Mouse (Mus musculus) hindbrain, embryonic 16.5 days (tissue): ENCODE measurements around the gene Gm28043. TPM values are rescaled to one million over a fixed set of nuclear protein-coding genes. Genes with fewer than 3 reads are reported as not detected.

Experiments used
- ATAC-seq: fragments of 200-750 bp; cut with Nextera tagmentation; 2 replicates; pipeline ENCODE4 v1.8.0; 2017; ENCODE audit warnings: moderate TSS enrichment, moderate library complexity
- H3K27ac ChIP-seq: fragments of 300-500 bp; sonication (generic); 2 replicates; pipeline ENCODE4 v1.5.1; 2014; ENCODE audit warnings: low read depth, mild to moderate bottlenecking, control low read depth, low read length, moderate library complexity
- H3K27me3 ChIP-seq: fragments of 300-500 bp; sonication (generic); replicated peaks from 2 replicates; pipeline ENCODE4 v1.6.1; 2014; ENCODE audit warnings: low read length; ENCODE audit not compliant: control insufficient read depth, insufficient read depth
- H3K36me3 ChIP-seq: fragments of 300-500 bp; sonication (generic); 2 replicates; pipeline ENCODE4 v1.6.1; 2014; ENCODE audit warnings: mild to moderate bottlenecking, low read length, moderate library complexity, mixed read lengths; ENCODE audit not compliant: control insufficient read depth, insufficient read depth
- H3K4me1 ChIP-seq: fragments of 300-500 bp; sonication (generic); 2 replicates; pipeline ENCODE4 v1.6.1; 2014; ENCODE audit warnings: low read depth, low read length; ENCODE audit not compliant: control insufficient read depth, insufficient read depth
- H3K4me2 ChIP-seq: fragments of 300-500 bp; sonication (generic); 2 replicates; pipeline ENCODE4 v1.6.1; 2014; ENCODE audit warnings: mild to moderate bottlenecking, low read length, control low read depth, moderate library complexity
- H3K4me3 ChIP-seq: fragments of 300-500 bp; sonication (generic); 2 replicates; pipeline ENCODE4 v1.5.1; 2014; ENCODE audit warnings: mild to moderate bottlenecking, low read length, control low read depth, moderate library complexity
- H3K9ac ChIP-seq: fragments of 300-500 bp; sonication (generic); 2 replicates; pipeline ENCODE4 v1.6.1; 2014; ENCODE audit warnings: low read depth, mild to moderate bottlenecking, control low read depth, low read length, moderate library complexity
- H3K9me3 ChIP-seq: fragments of 300-500 bp; sonication (generic); 2 replicates; pipeline ENCODE4 v1.6.1; 2014; ENCODE audit warnings: mild to moderate bottlenecking, low read length, moderate library complexity; ENCODE audit not compliant: control insufficient read depth
- WGBS: fragments of 180-500 bp; shearing (Covaris S2); extraction: QIAGEN DNeasy Blood & Tissue Kit; methylation state at CpG from one replicate; pipeline ENCODE4 v1.1.7; 2014; 5-methylcytosine and 5-hydroxymethylcytosine counted together
- polyA plus RNA-seq: library from polyadenylated mRNA; unstranded; fragments of >200 nt; fragmentation: Nextera tagmentation; extraction: Ambion mirVana; gene quantifications from 2 replicates; pipeline ENCODE4 v1.2.1, GENCODE M21; 2015

The Gm28043 gene
- polyA plus RNA-seq, 1 experiment from 2014 or later, result 2.3 TPM

DNA sequence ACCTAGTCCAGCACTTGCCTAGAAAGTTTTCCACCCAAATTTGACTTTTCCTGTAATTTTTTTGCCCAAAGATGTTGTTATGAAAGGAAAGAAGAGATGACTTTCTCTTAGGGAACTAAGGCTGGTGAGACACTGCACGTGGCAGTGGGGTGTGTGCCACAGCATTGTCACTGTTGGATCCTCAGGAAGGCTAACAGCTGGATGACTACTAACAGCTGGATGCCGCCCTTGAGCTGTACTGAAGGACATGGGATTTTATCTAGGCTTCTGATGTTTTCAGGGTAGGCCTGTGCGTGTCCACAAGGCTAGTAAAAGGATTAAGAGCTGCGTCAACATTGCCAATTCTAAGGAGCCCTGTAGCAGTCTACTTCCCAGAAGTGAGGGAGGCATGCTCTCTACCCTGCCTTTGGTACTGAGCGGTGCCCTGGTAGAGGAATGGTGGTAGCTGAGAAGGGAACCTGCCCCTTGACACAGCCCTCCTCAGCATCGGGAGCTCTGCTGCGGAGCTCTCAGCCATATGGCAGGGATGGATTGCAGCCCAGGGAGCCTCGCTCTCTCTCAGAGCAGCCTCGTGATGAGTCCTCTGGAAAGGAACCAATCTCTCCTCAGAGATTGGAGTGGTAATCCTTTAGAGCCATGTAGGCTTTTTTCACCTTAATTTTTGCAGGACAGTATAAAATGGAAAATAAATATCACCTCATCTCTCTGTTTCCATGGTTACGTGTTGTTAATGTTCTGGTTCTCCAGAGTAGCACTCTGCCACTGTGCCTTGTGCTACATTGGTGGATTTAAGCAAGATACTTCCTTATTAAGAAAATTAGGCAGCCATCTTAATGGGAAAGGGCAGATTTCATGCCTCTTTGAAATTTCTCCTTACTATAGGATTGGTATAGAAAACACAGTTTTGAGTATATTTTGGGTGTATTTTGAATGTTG, 53.6 kb downstream of the Gm28043 start:
- peak; percentile 77 for ATAC-seq

GRCm38 (mm10) chr17:29669030-29669429, 54.4 kb downstream of the Gm28043 start:
- no peak overlapping the region; the same call in 1 of the 2 replicates for H3K27ac ChIP-seq
- peaks cover 8% of the 10 kb centered on the region; the same call in 1 of the 2 replicates for H3K4me1 ChIP-seq
- 0 out of 2 replicates have a peak, but pooled peaks cover 2% of the 10 kb centered on the region for H3K36me3 ChIP-seq
- no peaks in the 10 kb centered on the region for H3K27me3 ChIP-seq
- WGBS, result 79% methylated on average over 4 of the region's 4 CpGs
- H3K9me3 ChIP-seq, result no peaks in the 10 kb centered on the region
- H3K4me3 ChIP-seq, result no peak overlapping the region
- no peak overlapping the region for H3K4me2 ChIP-seq
- no peak for ATAC-seq
- H3K9ac ChIP-seq, result no peak overlapping the region

More for the DNA sequence above, 53.6 kb downstream of the Gm28043 start:
- no peaks in the 10 kb centered on the region for H3K36me3 ChIP-seq
- no peaks in the 10 kb centered on the region for H3K9me3 ChIP-seq
- 69% methylated on average over 10 of the region's 10 CpGs for WGBS
- H3K4me1 ChIP-seq, result peaks cover 8% of the 10 kb centered on the region; the same call in 1 of the 2 replicates
- peak overlapping the region; percentile 50 for H3K9ac ChIP-seq
- H3K27ac ChIP-seq, result peak overlapping the region; percentile 74
- no peak overlapping the region for H3K4me3 ChIP-seq
- no peaks in the 10 kb centered on the region for H3K27me3 ChIP-seq
- no peak overlapping the region for H3K4me2 ChIP-seq

- H3K4me3 ChIP-seq, result no peak overlapping the region
- H3K9ac ChIP-seq, result no peak overlapping the region
- no peaks in the 10 kb centered on the region for H3K9me3 ChIP-seq
- H3K27me3 ChIP-seq, result no peaks in the 10 kb centered on the region
- peaks cover 8% of the 10 kb centered on the region; the same call in 1 of the 2 replicates for H3K4me1 ChIP-seq
- no peak for ATAC-seq
- peaks cover 8% of the 10 kb centered on the region; the same call in 1 of the 2 replicates for H3K36me3 ChIP-seq
- H3K27ac ChIP-seq, result no peak overlapping the region
- no peak overlapping the region for H3K4me2 ChIP-seq
Observed at GRCm38 (mm10) chr17:29669936-29670335, 55.3 kb downstream of the Gm28043 start.

GRCm38 (mm10) chr17:29671021-29671420, 56.3 kb downstream of the Gm28043 start:
- Histone ChIP-seq H3K27ac (no peak overlapping the region), H3K4me2 (no peak overlapping the region), H3K4me1 (peaks cover 8% of the 10 kb centered on the region; the same call in 1 of the 2 replicates), H3K36me3 (peaks cover 16% of the 10 kb centered on the region; the same call in 1 of the 2 replicates), H3K9ac (no peak overlapping the region), H3K4me3 (no peak overlapping the region), H3K9me3 (no peaks in the 10 kb centered on the region), H3K27me3 (no peaks in the 10 kb centered on the region)
- WGBS, result 66% methylated on average over 2 of the region's 2 CpGs
- ATAC-seq, result no peak

DNA sequence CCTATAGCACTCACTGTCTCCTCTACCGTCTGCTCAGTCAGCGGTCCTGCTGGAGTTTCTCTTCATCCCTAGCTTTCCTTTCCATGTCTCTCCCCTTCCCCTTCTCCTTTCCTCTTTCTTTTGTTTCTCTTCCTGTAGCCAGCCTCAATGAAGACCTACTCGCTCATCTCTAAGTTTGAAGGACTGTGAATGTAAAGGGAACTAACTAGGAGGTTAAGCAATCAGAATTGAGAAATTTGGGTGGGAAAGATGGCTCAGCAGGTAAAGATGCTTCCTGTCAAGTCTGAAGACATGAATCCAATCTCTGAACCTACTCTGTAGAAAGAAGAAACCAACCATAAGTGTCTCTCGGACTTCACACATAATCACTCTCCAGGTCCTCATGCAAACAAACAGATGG, 58.6 kb downstream of the Gm28043 start:
- no peaks in the 10 kb centered on the region for H3K27me3 ChIP-seq
- H3K4me2 ChIP-seq, result no peak overlapping the region
- no peak overlapping the region for H3K9ac ChIP-seq
- no peak for ATAC-seq
- H3K27ac ChIP-seq, result no peak overlapping the region
- H3K4me1 ChIP-seq, result peaks cover 3% of the 10 kb centered on the region; the same call in 1 of the 2 replicates
- WGBS, result 95% methylated on average over 4 of the region's 4 CpGs
- H3K4me3 ChIP-seq, result no peak overlapping the region
- no peaks in the 10 kb centered on the region for H3K9me3 ChIP-seq
- H3K36me3 ChIP-seq, result peaks cover 28% of the 10 kb centered on the region

DNA sequence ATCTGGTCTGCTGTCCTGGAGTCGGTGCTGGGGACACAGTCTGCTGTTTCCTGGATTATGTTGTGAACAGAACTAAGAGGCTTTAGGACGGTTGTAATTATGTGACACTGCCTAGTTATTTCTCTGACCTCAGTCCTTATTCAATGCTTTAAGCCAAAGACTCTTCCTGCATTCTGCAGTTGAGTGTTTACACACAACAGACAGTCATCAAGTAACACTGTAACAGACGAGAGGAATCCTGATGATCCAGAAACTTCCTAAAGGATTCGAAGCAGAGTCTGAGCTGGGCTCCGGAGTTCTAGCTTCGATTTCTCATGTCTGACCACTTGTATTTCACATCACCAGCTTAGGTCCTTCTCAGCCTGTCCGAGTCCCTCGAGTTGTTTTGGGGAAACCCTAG, 63.9 kb downstream of the Gm28043 start:
- WGBS, result 92% methylated on average over 8 of the region's 8 CpGs
- no peaks in the 10 kb centered on the region for H3K9me3 ChIP-seq
- no peak overlapping the region for H3K4me2 ChIP-seq
- H3K27ac ChIP-seq, result no peak overlapping the region
- H3K36me3 ChIP-seq, result peaks cover 37% of the 10 kb centered on the region
- no peak overlapping the region for H3K4me3 ChIP-seq
- H3K27me3 ChIP-seq, result no peaks in the 10 kb centered on the region
- ATAC-seq, result no peak
- no peaks in the 10 kb centered on the region; the same call in 1 of the 2 replicates for H3K4me1 ChIP-seq
- no peak overlapping the region for H3K9ac ChIP-seq

DNA sequence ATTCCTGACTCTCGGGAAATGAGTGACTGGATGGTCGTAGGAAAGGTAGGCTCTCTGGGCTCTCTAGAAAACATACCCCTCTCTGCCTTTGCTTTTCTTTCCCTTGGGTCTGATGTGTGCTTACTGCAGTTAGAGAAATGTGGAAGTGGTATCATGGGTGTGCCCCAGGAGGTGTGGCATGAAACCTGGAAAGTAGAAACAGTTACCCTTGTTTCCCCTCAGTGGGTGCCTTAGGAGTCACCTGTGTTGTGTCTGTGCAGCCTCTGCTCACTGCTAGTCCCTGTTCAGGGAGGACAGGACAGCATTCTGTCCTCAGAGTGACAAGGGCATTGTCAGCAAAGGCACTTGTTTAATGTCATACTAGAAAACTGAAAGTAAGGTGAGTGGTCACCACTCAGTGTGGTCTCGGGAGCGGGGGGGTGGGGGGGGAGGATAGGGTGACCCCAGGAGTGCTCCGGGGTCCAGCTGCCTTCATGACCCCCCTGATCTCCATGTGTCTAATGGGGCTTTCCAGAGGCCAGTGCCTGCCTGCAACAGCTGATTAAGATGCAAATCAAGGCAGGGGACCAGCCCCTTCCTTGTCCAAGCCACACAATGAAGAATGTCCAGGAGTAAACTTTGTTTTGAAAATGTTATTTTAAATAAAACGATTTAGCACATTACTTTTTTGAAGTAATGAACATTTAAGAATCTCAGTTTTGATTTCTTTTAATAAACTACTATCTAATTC, 64.5 kb downstream of the Gm28043 start:
- H3K9me3 ChIP-seq, result no peaks in the 10 kb centered on the region
- H3K4me2 ChIP-seq, result no peak overlapping the region
- H3K27me3 ChIP-seq, result no peaks in the 10 kb centered on the region
- H3K4me1 ChIP-seq, result no peaks in the 10 kb centered on the region; the same call in 1 of the 2 replicates
- 82% methylated on average over 6 of the region's 6 CpGs for WGBS
- H3K4me3 ChIP-seq, result no peak overlapping the region
- H3K36me3 ChIP-seq, result peaks cover 33% of the 10 kb centered on the region
- H3K27ac ChIP-seq, result no peak overlapping the region
- ATAC-seq, result no peak
- no peak overlapping the region for H3K9ac ChIP-seq

GRCm38 (mm10) chr17:29680174-29680573, 65.5 kb downstream of the Gm28043 start:
- peak overlapping the region; percentile 36; the same call in 1 of the 2 replicates for H3K27ac ChIP-seq
- H3K36me3 ChIP-seq, result peaks cover 27% of the 10 kb centered on the region
- peak; percentile 86 for ATAC-seq

GRCm38 (mm10) chr17:29680921-29681320, 66.2 kb downstream of the Gm28043 start:
- 92% methylated on average over 2 of the region's 2 CpGs for WGBS
- Histone ChIP-seq H3K9me3 (no peaks in the 10 kb centered on the region), H3K27ac (no peak overlapping the region), H3K4me1 (no peaks in the 10 kb centered on the region; the same call in 1 of the 2 replicates), H3K36me3 (peaks cover 22% of the 10 kb centered on the region), H3K4me3 (no peak overlapping the region), H3K4me2 (no peak overlapping the region), H3K9ac (no peak overlapping the region), H3K27me3 (no peaks in the 10 kb centered on the region)
- no peak for ATAC-seq

More at GRCm38 (mm10) chr17:29680174-29680573, 65.5 kb downstream of the Gm28043 start:
- H3K27me3 ChIP-seq, result no peaks in the 10 kb centered on the region
- no peaks in the 10 kb centered on the region for H3K9me3 ChIP-seq
- H3K9ac ChIP-seq, result no peak overlapping the region
- no peaks in the 10 kb centered on the region; the same call in 1 of the 2 replicates for H3K4me1 ChIP-seq
- no peak overlapping the region for H3K4me3 ChIP-seq
- H3K4me2 ChIP-seq, result no peak overlapping the region
- 40% methylated on average over 2 of the region's 2 CpGs for WGBS
